Mouse (Mus musculus) adrenal gland, postnatal 36 days (tissue): Measurements from ENCODE around the gene Flnc. TPM values are rescaled to one million over a fixed set of nuclear protein-coding genes. Genes with fewer than 3 reads are reported as not detected.

Experiments used
- DNase-seq, 2 experiments: peaks; one replicate each; pipeline ENCODE4 v3.0.0; 2021; ENCODE audit warnings: mixed read lengths in 1 of 2
- microRNA-seq: library from miRNA; unstranded; fragments of <30 nt; microRNA quantifications from one replicate; pipeline ENCODE4 v1.2.0, GENCODE M21; 2021
- total RNA-seq, 2 experiments: library from RNA; stranded (reverse); gene quantifications; 2 replicates each; pipeline ENCODE4 v1.2.3; 2021

Gene Flnc
- total RNA-seq, 2 experiments from 2014 or later: 4.7 to 5.1 TPM

GRCm38 (mm10) chr6:29484716-29485559, 51.9 kb downstream of the Flnc start:
- DNase-seq: peak; percentile 70 to 83

- no peak for DNase-seq
Measured at GRCm38 (mm10) chr6:29485951-29486350, 52.9 kb downstream of the Flnc start.

GRCm38 (mm10) chr6:29494101-29494500, 61.0 kb downstream of the Flnc start:
- peak; percentile 60 to 72 for DNase-seq

GRCm38 (mm10) chr6:29496270-29496669, 63.2 kb downstream of the Flnc start:
- DNase-seq: no peak

GRCm38 (mm10) chr6:29497791-29498190, 64.7 kb downstream of the Flnc start:
- DNase-seq: no peak

- DNase-seq: no peak
Measured at GRCm38 (mm10) chr6:29500177-29500576, 67.1 kb downstream of the Flnc start.

- DNase-seq: no peak
Measured at GRCm38 (mm10) chr6:29500810-29501209, 67.8 kb downstream of the Flnc start.

GRCm38 (mm10) chr6:29501599-29501998, 68.5 kb downstream of the Flnc start:
- DNase-seq: no peak

GRCm38 (mm10) chr6:29505493-29505892, 72.4 kb downstream of the Flnc start:
- no peak for DNase-seq

- DNase-seq: no peak
Measured at GRCm38 (mm10) chr6:29506834-29507233, 73.8 kb downstream of the Flnc start.

GRCm38 (mm10) chr6:29507447-29508309, 74.6 kb downstream of the Flnc start, which contains the start of gene Kcp:
TSS of gene Kcp (minus strand) at chr6:29507952.
- peak; percentile 25 to 30 for DNase-seq

GRCm38 (mm10) chr6:29509086-29509485, 76.0 kb downstream of the Flnc start:
- DNase-seq: no peak

Small RNA genes lying within 50 kb of the gene (microRNA-seq; reads per million reads assigned to microRNA genes)
- gene Gm26220 (not detected), gene Gm44354 (not detected)

Other genes with a start within 250 kb of the Flnc start
- gene Impdh1, start 216.9 kb upstream of the Flnc start, total RNA-seq: 10 to 100 TPM; 74.9 to 83.1 TPM
- gene Hilpda, start 160.8 kb upstream of the Flnc start, total RNA-seq: 1 to 10 TPM; 6.0 to 7.0 TPM
- not detected for gene Fam71f2, start 153.7 kb upstream of the Flnc start, total RNA-seq
- gene Fam71f1, start 114.1 kb upstream of the Flnc start, total RNA-seq: not detected
- 100 to 1,000 TPM; 139 to 152 TPM for gene Calu, start 85.2 kb upstream of the Flnc start, total RNA-seq
- gene Opn1sw, start 44.8 kb upstream of the Flnc start, total RNA-seq: not detected
- 1 to 10 TPM; 3.3 to 3.9 TPM for gene Ccdc136, start 36.9 kb upstream of the Flnc start, total RNA-seq
- 100 to 1,000 TPM; 205 to 224 TPM for gene Atp6v1f, start 34.5 kb downstream of the Flnc start, total RNA-seq
- gene Atp6v1fnb, start 38.2 kb downstream of the Flnc start, total RNA-seq: under 1 TPM in 1 of 2 experiments, not detected in 1; 0.43 TPM
- gene Kcp, start 74.7 kb downstream of the Flnc start, total RNA-seq: 1 to 10 TPM; 3.5 to 4.6 TPM
- 1 to 10 TPM; 4.4 to 4.9 TPM for gene Irf5, start 93.4 kb downstream of the Flnc start, total RNA-seq
- 10 to 100 TPM; 51.6 to 56.5 TPM for gene Tnpo3, start 176.6 kb downstream of the Flnc start, total RNA-seq